Mouse (Mus musculus): Measurements from ENCODE around the gene Fmo2. TPM values are rescaled to one million over a fixed set of nuclear protein-coding genes. Genes with fewer than 3 reads are reported as not detected.

The Fmo2 gene
- total RNA-seq, 2 experiments from 2014 or later = not detected

GRCm38 (mm10) chr1:162893014-162893413 is 5.5 kb downstream of the Fmo2 start:
- no peak for ATAC-seq (replicated peaks; ENCODE audit: poor library complexity, severe bottlenecking)

DNA sequence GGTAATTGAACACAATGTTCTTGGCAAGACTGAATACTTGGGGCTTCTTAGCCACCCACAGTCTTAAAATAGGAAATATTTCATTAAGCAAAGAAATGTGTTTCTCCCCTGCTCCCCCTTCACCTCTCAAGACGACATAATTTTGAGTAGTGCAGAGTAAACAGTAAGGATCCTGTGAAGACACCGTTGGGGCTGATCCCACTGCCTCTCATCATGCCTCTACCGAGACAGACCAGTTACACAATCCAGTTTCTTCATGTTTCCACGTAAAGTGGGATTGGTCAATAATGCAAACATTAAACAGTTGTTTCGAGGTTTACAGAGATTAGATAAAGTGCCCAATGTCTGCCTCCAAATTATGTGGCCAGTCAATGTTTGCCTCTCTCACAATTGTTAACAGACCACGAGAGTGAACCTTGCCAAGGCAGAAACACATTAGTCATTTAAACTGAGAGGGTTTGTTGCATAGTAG is 6.5 kb downstream of the Fmo2 start:
- peak; percentile 68 for ATAC-seq (replicated peaks; ENCODE audit: poor library complexity, severe bottlenecking)

DNA sequence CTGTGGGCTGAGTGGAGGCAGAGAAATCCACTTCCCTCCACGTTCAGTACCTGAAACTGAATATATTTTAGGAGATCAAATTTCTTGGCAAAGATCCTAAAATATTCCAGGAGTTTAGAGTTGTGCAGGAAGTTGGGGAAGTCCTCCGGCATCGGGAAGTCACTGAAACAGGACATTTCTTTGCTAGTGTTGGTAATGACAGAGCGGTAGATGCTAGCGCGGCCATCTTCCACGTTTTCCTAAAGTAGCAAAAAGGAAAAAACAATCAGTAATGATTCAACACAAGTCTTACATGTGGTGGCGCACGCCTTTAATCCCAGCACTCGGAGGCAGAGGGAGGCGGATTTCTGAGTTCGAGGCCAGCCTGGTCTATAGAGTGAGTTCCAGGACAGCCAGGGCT is 9.9 kb downstream of the Fmo2 start:
- no peak for ATAC-seq (replicated peaks; ENCODE audit: poor library complexity, severe bottlenecking)

GRCm38 (mm10) chr1:162887644-162888043 is 10.9 kb downstream of the Fmo2 start:
- no peak for ATAC-seq (replicated peaks; ENCODE audit: poor library complexity, severe bottlenecking)

- ATAC-seq (replicated peaks; ENCODE audit: poor library complexity, severe bottlenecking) = no peak
Observed at GRCm38 (mm10) chr1:162886138-162886816, 12.2 kb downstream of the Fmo2 start.

GRCm38 (mm10) chr1:162882681-162883080 is 15.8 kb downstream of the Fmo2 start:
- ATAC-seq (replicated peaks; ENCODE audit: poor library complexity, severe bottlenecking) = no peak

GRCm38 (mm10) chr1:162879595-162880369 is 18.7 kb downstream of the Fmo2 start:
- peak; percentile 80 for ATAC-seq (replicated peaks; ENCODE audit: poor library complexity, severe bottlenecking)

GRCm38 (mm10) chr1:162875091-162875490 is 23.4 kb downstream of the Fmo2 start:
- no peak for ATAC-seq (replicated peaks; ENCODE audit: poor library complexity, severe bottlenecking)

- ATAC-seq (replicated peaks; ENCODE audit: poor library complexity, severe bottlenecking) = no peak
Observed at GRCm38 (mm10) chr1:162871701-162872311, 26.7 kb downstream of the Fmo2 start.

- no peak for ATAC-seq (replicated peaks; ENCODE audit: poor library complexity, severe bottlenecking)
Observed at GRCm38 (mm10) chr1:162870978-162871377, 27.5 kb downstream of the Fmo2 start.

GRCm38 (mm10) chr1:162867396-162867795 is 31.1 kb downstream of the Fmo2 start:
- no peak for ATAC-seq (replicated peaks; ENCODE audit: poor library complexity, severe bottlenecking)

DNA sequence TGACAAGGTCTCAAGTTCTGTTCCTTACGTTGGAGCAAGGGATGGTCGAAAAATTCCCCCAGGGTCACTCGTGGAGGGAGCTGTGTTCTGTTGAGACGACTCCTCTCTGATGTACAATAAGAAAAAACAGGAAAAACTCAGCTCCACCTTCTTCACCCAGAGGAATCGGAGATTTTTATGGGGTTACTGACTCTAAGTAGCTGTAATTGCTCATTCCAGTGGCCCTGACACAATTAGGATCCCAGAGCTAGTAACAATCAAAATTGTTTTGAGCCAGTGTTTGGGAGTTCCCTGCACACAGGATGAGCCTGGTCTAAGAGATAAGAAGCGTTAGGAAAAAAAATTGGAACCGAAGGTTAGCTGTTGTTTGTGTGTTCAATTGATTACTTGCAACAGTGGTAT is 32.2 kb downstream of the Fmo2 start, which contains the start of gene Fmo1:
TSS of gene Fmo1 (minus strand) at position 331 of the 402 bp plus-strand sequence.
- no peak for ATAC-seq (replicated peaks; ENCODE audit: poor library complexity, severe bottlenecking)

GRCm38 (mm10) chr1:162865493-162865830 is 33.1 kb downstream of the Fmo2 start:
- no peak for ATAC-seq (replicated peaks; ENCODE audit: poor library complexity, severe bottlenecking)

DNA sequence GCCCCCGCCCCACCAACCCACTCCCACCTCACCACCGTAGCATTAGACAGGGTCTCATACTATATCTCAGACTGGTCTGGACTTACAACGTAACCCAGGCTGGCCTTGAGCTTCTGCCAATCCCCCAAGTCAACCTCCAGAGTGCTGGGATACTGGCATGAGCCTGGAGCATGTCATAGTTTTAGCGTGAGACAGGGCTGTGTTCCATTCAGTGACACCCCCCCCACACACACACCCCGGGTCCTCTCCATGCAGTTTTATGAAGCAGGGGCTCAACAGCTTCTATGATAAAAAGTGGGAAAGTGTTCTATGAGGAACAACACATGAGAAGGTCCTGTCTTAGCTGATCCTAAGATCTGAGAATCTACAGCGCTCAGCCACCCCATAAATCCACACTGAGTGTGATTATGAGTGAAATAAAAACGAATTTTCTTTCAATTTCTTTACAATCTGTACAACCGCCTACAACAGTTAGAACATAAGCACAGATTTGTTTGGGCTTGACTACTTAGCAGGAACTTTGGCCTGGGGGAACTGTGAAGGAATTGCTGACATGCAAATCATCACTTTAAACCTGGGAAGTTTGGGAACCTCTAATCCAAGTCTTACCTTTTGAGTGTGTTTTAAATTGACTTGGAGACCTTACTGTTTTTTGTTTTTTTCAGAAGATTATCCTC is 33.6 kb downstream of the Fmo2 start:
- no peak for ATAC-seq (replicated peaks; ENCODE audit: poor library complexity, severe bottlenecking)

GRCm38 (mm10) chr1:162864279-162864678 is 34.2 kb downstream of the Fmo2 start:
- no peak for ATAC-seq (replicated peaks; ENCODE audit: poor library complexity, severe bottlenecking)

DNA sequence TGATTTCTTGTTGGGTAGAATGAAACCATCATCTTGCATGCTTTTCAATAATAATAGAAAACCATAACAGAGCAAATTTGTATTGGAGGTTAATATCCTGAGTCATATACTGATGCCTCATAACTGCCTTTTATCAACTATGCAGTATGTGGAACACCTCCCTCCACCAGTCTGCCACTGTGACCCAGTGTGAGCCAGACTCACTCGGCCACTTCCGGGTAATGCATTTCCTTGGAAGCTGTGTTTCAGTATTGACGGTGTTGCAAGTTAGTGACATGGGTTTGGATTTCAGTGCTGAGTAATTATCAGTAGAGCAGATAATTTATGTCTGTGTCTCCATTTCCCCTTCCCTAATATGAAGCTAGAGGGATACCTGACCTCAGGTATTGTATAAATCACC is 34.9 kb downstream of the Fmo2 start:
- ATAC-seq (replicated peaks; ENCODE audit: poor library complexity, severe bottlenecking) = no peak

- ATAC-seq (replicated peaks; ENCODE audit: poor library complexity, severe bottlenecking) = no peak
Observed at GRCm38 (mm10) chr1:162862328-162862727, 36.2 kb downstream of the Fmo2 start.

DNA sequence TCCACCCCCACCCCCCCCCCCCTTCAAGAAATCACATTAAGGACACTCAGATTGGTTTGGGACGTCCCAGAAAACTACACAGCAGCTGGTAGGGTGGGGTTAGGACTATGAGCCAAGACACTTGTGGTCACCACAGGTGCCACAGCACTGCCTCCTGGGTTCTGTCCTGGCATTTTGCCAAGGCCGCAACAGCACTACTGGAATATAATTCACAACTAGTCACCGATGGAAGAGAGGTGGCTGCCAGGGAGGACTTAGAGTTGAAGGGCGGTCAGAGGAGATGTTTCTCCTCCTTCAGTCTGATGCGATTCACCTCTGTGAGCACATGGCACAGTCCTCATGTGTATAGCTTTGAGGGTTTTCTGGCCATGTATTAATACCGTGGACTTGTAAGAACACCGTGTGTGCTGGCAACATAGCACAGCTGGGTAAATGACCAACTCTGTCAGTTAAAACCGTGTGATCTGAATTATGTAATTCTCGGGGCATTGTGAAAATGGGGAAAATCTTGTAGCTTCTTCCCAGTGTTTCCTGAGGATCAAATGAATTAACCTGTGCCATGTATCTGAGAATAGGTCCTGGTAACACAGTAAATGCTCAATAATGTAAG is 38.4 kb downstream of the Fmo2 start:
- ATAC-seq (replicated peaks; ENCODE audit: poor library complexity, severe bottlenecking) = no peak

- no peak for ATAC-seq (replicated peaks; ENCODE audit: poor library complexity, severe bottlenecking)
Observed at GRCm38 (mm10) chr1:162859545-162859976, 39.0 kb downstream of the Fmo2 start.

- no peak for ATAC-seq (replicated peaks; ENCODE audit: poor library complexity, severe bottlenecking)
Observed at GRCm38 (mm10) chr1:162858748-162859130, 39.8 kb downstream of the Fmo2 start.
